Mouse (Mus musculus) urinary bladder, postnatal 25 days (tissue): ENCODE results near the gene Slc10a1.

Experiments
- DNase-seq: peaks from one replicate; pipeline ENCODE4 v3.0.0; 2022; ENCODE audit warnings: low spot score

The Slc10a1 gene

GRCm38 (mm10) chr12:80968605-80969004 lies at the start of gene Slc10a1:
Slc10a1 (minus strand) TSS chr12:80968705.
- no peak for DNase-seq

DNA sequence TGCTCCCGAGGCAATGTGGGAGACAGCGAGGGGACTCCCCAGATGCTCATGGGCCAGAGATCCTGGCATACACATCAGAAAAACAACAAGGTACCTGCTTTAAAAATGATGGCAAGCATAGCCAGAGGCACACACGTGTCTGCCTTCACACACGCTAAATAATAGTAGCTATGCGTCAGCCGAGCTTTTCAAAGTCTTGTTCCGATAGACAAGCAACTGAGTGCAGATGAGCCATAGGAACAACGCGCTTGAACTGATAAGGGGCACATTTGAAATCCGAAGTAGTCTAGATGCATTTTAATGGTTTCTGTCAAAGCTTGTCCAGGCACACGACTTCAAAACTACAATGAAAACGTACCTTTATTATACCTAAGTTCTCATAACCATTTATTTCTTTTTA lies 49.1 kb upstream of the Slc10a1 start:
- no peak for DNase-seq

- DNase-seq: no peak
Observed at GRCm38 (mm10) chr12:81013496-81013895, 45.0 kb upstream of the Slc10a1 start.

GRCm38 (mm10) chr12:81011994-81012393 lies 43.5 kb upstream of the Slc10a1 start:
- DNase-seq: no peak

GRCm38 (mm10) chr12:81009813-81010212 lies 41.3 kb upstream of the Slc10a1 start:
- DNase-seq: no peak

DNA sequence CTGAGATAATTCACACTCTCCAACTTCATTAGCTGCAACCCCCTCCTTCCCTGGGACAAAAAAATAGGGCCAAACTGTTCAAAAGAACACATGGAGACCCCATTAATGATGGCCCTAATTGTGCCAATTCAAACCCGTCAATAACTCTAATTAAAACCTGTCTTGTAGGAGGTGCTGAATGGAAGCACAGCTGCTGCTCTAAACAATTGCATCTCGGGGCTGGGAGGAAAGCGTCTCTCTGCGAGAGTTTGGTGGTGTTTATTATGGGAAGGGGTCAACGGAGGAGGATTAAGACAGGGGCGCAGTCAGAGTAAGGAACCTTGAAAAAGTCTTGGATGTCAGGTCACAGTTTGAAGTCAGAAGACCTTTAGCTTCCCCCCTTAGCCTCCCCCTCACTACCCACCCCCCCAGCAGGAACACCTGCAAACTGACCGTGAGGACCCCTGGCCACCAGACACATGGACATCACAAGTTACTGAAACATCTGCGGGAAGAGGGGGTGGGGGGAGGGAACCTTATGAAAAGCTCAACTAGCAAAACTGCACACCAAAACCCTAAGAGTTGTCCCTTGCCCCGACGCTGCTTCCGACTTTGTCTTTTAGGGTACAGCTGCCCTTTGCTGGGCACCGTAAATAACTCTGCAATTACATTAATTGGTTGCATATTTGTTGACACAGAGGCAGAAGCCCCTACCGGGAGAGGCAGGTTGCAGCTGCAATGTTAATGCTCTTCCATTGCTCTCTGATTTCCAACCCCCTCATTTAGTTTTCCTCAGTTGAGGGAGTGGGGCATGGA lies 34.5 kb upstream of the Slc10a1 start:
- DNase-seq: no peak

DNA sequence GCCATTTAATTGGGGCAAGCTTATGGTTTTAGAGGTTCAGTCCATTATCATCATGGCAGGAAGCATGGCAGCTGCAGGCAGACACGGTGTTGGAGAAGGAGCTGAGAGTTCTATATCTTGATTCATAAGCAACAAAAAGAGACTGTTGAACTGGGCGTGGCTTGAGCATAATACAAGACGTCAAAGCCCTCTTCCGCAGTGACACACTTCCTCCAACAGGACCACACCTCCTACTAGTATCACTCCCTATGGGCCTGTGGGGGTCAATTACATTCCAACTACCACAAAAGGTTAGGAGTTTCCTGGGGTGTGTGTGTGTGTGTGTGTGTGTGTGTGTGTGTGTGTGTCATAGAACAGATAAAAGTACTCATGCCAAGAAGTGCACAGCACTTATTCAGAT lies 32.4 kb upstream of the Slc10a1 start:
- DNase-seq: no peak

DNA sequence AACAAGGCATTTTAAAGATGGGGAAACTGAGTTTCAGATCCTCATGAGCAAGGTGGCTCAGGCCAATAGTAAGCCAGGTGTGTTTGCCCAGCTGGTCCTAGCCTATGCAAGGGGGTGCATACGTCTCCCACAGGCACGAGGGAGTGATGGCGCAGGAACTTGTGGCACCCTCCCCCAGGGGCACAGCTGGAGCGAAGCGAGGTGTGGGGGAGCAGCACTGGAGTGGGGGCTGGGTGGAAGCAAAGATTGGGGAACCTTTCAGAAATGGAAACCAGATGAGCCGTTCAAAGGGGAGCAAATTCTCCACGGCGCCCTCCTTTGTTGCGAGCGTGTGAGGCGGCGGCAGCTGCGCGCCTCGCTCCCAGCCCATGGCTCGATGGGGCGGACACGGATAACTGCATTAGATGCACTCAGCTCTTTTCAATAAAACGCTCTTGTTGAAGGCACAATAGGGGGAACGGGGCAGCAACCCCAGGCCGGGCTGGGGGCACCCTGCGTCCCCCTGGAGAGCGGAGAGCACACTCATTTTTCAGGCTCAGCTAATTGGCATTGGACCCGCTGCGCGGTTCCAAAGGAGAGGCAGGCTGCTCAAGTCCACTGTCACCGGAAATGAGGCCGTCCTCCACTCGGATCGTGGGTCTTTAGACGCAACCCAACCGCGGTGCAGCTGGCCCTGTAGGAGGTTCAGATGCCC lies 30.2 kb upstream of the Slc10a1 start:
- no peak for DNase-seq

DNA sequence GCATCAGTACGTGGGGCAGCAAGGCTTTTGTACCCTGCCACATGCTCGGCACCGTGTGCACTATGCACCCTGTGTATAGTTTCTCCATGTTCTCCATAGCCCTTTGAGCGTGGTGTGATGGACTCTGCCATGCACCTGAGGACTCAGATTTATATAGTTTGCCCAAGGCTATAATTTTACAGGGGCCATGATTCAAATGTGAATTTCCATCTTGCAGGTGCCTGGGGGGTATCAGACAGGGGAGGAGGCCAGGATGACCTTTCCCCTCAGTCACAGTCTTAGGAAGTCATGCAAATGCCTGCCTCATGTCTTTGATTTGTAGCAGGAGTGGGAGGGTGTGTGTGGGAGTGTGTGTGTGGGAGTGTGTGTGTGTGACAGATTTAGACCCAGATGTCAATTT lies 29.1 kb upstream of the Slc10a1 start:
- no peak for DNase-seq

- no peak for DNase-seq
Observed at GRCm38 (mm10) chr12:80995326-80995725, 26.8 kb upstream of the Slc10a1 start.

DNA sequence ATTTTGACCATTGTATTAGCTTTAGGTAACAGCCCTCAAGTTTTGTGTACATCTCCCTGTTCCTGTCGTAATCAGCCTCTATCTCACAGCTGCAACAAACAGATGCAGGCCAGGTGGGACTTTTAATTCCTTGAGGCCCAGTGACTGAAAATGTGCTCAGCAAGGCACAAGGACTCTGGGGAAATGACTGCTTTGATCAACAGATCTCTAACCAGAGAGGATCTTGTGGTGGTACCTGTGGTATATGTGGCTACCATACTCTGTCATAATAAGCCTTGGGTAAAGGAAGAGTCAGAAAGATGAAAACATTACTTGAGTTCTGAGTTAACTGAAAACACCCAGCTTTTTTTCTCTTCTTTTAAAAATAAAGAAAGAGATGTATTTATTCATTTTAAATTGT lies 25.3 kb upstream of the Slc10a1 start:
- DNase-seq: no peak

- no peak for DNase-seq
Observed at GRCm38 (mm10) chr12:80992540-80993122, 24.1 kb upstream of the Slc10a1 start.

DNA sequence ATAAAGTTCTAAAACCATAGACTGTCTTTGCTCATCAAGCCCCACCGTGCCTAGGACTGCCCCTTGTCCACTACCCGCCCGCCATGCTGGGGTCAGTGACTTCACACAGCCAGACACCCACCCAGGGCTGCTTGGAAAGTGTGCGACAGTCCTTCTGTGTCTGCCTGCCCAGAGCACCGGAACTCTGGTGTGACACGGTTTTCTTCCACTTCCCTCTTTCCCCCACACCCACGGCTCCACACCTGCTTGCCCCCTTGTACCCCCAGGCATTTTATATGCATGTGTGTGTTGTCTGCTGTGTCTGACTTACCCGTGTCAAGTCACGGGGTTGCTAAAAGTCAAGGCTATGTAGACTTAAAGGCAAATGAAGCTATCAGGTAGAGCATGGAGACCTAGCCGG lies 23.3 kb upstream of the Slc10a1 start:
- no peak for DNase-seq

DNA sequence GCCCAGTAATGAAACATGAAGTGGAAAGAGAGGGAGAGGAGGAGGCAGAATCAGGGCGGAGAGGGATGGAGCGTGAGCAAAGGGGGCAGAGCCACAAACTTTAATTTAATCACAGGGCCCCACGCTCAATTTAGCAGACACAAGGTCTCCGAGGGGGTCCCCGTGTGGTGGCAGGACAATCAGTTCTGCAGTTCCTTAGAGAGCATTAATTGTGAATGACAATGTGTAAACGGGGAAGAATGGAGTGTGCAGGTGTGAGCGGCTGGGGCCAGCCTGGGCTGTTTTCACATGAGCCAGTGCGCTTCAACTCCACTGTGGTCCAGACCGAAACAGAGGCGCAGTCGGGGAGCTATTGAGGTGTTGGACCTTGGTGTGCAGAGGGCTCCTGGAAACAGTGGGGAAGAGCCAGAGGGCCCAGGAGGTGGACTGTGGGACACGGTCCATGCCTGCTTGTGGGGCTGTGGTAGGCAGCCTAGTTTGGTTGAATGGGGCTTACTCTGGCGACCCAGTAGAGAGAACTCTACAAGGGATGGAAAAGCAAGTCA lies 22.5 kb upstream of the Slc10a1 start:
- DNase-seq: no peak

- no peak for DNase-seq
Observed at GRCm38 (mm10) chr12:80988286-80988685, 19.8 kb upstream of the Slc10a1 start.

DNA sequence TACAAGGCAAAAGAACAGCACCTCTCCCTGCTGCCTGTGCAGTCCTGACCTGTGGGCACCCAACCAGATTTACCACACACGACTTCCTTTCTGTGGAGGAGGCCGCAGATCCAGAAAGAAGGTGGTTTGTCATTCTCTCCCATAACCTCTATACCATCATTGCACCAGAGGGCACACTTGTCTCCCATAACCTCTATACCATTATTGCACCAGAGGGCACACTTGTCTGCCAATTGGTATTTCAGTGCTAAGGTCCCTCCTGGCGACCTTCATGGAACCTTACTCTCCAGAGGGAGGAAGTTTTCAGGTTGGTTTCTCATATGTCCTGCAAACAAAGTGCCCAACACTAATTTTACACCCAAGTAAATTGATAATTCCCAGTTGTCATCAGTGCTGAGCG lies 18.1 kb upstream of the Slc10a1 start:
- DNase-seq: no peak

DNA sequence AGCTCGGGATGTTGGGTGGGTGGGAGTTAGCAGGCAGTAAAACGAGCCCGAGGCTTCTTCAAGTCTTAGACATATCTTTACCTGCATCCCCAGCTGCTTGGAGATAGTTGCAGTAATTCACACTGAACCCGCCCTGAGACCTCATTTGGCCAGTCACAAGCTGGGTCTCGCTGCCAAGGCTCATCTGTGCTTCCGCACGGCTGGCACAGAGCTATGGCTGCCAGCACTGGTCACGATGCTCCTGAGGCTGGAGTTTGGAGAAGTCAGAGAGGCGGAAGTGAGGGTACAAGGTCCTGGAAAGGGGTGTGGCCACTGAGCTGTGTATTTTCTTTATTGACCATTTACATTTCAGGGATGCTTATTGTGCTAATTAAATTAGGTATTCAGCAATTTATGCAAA lies 15.2 kb upstream of the Slc10a1 start:
- no peak for DNase-seq

GRCm38 (mm10) chr12:80982326-80982725 lies 13.8 kb upstream of the Slc10a1 start:
- peak; percentile 75 for DNase-seq

DNA sequence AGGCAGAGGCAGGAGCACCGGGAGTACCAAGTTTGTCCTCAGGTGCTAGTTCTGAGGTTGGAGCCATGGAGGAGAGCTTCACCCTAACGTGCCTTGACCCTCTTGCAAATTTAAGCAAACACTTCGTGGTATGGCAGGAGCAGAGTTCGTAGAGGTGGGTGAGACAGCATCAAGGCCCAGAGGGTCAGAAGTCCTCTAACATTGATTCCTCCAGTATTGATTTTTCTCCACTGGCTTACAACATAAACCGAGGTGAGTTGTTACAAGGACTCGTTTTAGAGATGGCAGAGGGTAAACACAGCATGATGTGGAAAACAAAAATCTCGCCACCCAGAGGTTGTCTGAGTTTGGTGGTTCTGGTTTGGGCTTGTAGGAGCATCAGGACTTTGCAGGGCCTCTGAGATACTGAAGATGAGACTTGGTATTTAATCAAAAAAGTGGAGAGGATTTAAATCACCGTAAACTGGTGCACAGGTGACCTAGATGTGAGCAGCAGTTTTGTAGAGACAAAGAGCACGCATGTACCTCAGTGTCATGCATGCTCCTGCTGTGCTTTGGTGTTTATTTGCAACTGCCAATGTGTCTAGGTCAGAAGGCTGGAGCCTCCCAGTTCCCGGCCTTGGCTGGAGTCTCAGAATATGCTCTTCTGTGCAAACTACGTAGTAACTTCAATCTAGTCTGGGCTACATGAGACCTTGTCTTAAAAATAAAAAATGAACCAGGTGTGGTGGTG lies 7.6 kb upstream of the Slc10a1 start:
- DNase-seq: no peak

GRCm38 (mm10) chr12:80971756-80972155 lies 3.3 kb upstream of the Slc10a1 start:
- no peak for DNase-seq

GRCm38 (mm10) chr12:80970181-80970705 lies 1.7 kb upstream of the Slc10a1 start:
- DNase-seq: no peak

GRCm38 (mm10) chr12:80967918-80968317 lies 587 bp downstream of the Slc10a1 start:
- no peak for DNase-seq
